Mouse (Mus musculus) mature B cell (primary cell): ENCODE measurements around the gene Ak1.

ENCODE experiments used
- in situ Hi-C: fragments of 300-500 bp; cut with MboI; formaldehyde crosslinking; loops from 2 replicates; pipeline ENCODE4 v1.14.3; 2019

Gene Ak1

GRCm38 (mm10) chr2:32627266-32628043, 5.9 kb downstream of the Ak1 start:
- in situ Hi-C loops: no loop called here

- in situ Hi-C loops: no loop called here
These were observed 6.5 kb downstream of the Ak1 start for GRCm38 (mm10) chr2:32628044-32628550.

- in situ Hi-C loops: no loop called here
These were observed 7.2 kb downstream of the Ak1 start for GRCm38 (mm10) chr2:32628729-32629128.

- in situ Hi-C loops: no loop called here
These were observed 7.9 kb downstream of the Ak1 start for GRCm38 (mm10) chr2:32629276-32629976.

- in situ Hi-C loops: loop anchor here (5.0 kb wide), 1 partner anchor 57 kb away; no protein-coding TSS in a partner anchor
These were observed 8.5 kb downstream of the Ak1 start for GRCm38 (mm10) chr2:32630036-32630435.

GRCm38 (mm10) chr2:32631046-32631445, 9.5 kb downstream of the Ak1 start:
- in situ Hi-C loops: loop anchor here (5.0 kb wide), 1 partner anchor 56 kb away; no protein-coding TSS in a partner anchor

GRCm38 (mm10) chr2:32631737-32632394, 10.3 kb downstream of the Ak1 start:
- in situ Hi-C loops: loop anchor here (5.0 kb wide), 1 partner anchor 55 kb away; no protein-coding TSS in a partner anchor

- in situ Hi-C loops: loop anchor here (5.0 kb wide), 1 partner anchor 54 kb away; no protein-coding TSS in a partner anchor
These were observed 12.1 kb downstream of the Ak1 start for GRCm38 (mm10) chr2:32633660-32634059.

- in situ Hi-C loops: loop anchor here (5.0 kb wide), 1 partner anchor 53 kb away; no protein-coding TSS in a partner anchor
These were observed 12.9 kb downstream of the Ak1 start for GRCm38 (mm10) chr2:32634277-32635105.

GRCm38 (mm10) chr2:32636617-32637016, 15.1 kb downstream of the Ak1 start:
- in situ Hi-C loops: no loop called here

GRCm38 (mm10) chr2:32637778-32638281, 16.3 kb downstream of the Ak1 start:
- in situ Hi-C loops: no loop called here

GRCm38 (mm10) chr2:32639632-32640031, 18.1 kb downstream of the Ak1 start:
- in situ Hi-C loops: no loop called here

GRCm38 (mm10) chr2:32640550-32641051, 19.0 kb downstream of the Ak1 start:
- in situ Hi-C loops: no loop called here

GRCm38 (mm10) chr2:32641810-32642209, 20.3 kb downstream of the Ak1 start:
- in situ Hi-C loops: no loop called here

GRCm38 (mm10) chr2:32642813-32643212, 21.3 kb downstream of the Ak1 start:
- in situ Hi-C loops: no loop called here

GRCm38 (mm10) chr2:32644083-32644482, 22.5 kb downstream of the Ak1 start:
- in situ Hi-C loops: no loop called here

GRCm38 (mm10) chr2:32644799-32645475, 23.4 kb downstream of the Ak1 start:
- in situ Hi-C loops: no loop called here

GRCm38 (mm10) chr2:32645647-32646046, 24.1 kb downstream of the Ak1 start:
- in situ Hi-C loops: no loop called here

GRCm38 (mm10) chr2:32646379-32647056, 25.0 kb downstream of the Ak1 start, which contains the start of gene Eng:
Gene Eng, plus strand, starts transcription at chr2:32646595.
- in situ Hi-C loops: no loop called here

GRCm38 (mm10) chr2:32647366-32647765, 25.8 kb downstream of the Ak1 start:
- in situ Hi-C loops: no loop called here
